Mouse (Mus musculus) embryonic facial prominence, embryonic 11.5 days (tissue): Measurements from ENCODE around the gene Rufy3. TPM values are rescaled to one million over a fixed set of nuclear protein-coding genes. Genes with fewer than 3 reads are reported as not detected.

ENCODE experiments used
- ATAC-seq: fragments of 200-750 bp; cut with Nextera tagmentation; replicated peaks from 2 replicates; pipeline ENCODE4 v1.8.0; 2017; ENCODE audit warnings: low read depth; ENCODE audit not compliant: insufficient number of reproducible peaks, low FRiP score, low TSS enrichment
- DNase-seq: peaks from one replicate; pipeline ENCODE4 v3.0.0-alpha.2; 2015; ENCODE audit warnings: low spot score
- H3K27ac ChIP-seq: fragments of 300-500 bp; sonication (generic); replicated peaks from 2 replicates; pipeline ENCODE4 v1.5.1; 2014; ENCODE audit warnings: mild to moderate bottlenecking, low read depth, low read length, control low read depth
- H3K27me3 ChIP-seq: fragments of 300-500 bp; sonication (generic); 2 replicates; pipeline ENCODE4 v1.6.1; 2014; ENCODE audit warnings: mild to moderate bottlenecking, low read length, moderate library complexity, mixed read lengths; ENCODE audit not compliant: control insufficient read depth, insufficient read depth
- H3K36me3 ChIP-seq: fragments of 300-500 bp; sonication (generic); replicated peaks from 2 replicates; pipeline ENCODE4 v1.6.1; 2014; ENCODE audit warnings: low read depth, mild to moderate bottlenecking, low read length, moderate library complexity, mixed read lengths; ENCODE audit not compliant: control insufficient read depth, insufficient read depth
- H3K4me1 ChIP-seq: fragments of 300-500 bp; sonication (generic); 2 replicates; pipeline ENCODE4 v1.6.1; 2014; ENCODE audit warnings: low read length, mixed read lengths; ENCODE audit not compliant: control insufficient read depth, insufficient read depth
- H3K4me2 ChIP-seq: fragments of 300-500 bp; sonication (generic); 2 replicates; pipeline ENCODE4 v1.6.1; 2014; ENCODE audit warnings: low read depth, mild to moderate bottlenecking, control low read depth, low read length, moderate library complexity
- H3K4me3 ChIP-seq: fragments of 300-500 bp; sonication (generic); 2 replicates; pipeline ENCODE4 v1.5.1; 2014; ENCODE audit warnings: low read depth, low read length, control low read depth
- H3K9ac ChIP-seq: fragments of 300-500 bp; sonication (generic); replicated peaks from 2 replicates; pipeline ENCODE4 v1.6.1; 2014; ENCODE audit warnings: mild to moderate bottlenecking, control low read depth, low read length
- H3K9me3 ChIP-seq: fragments of 300-500 bp; sonication (generic); replicated peaks from 2 replicates; pipeline ENCODE4 v1.6.1; 2016; ENCODE audit warnings: mild to moderate bottlenecking, low read length, inconsistent platforms, mixed read lengths; ENCODE audit not compliant: control insufficient read depth
- WGBS: fragments of 180-500 bp; shearing (Covaris S2); extraction: QIAGEN DNeasy Blood & Tissue Kit; methylation state at CpG from one replicate; pipeline ENCODE4 v1.1.7; 2014; 5-methylcytosine and 5-hydroxymethylcytosine counted together
- polyA plus RNA-seq: library from polyadenylated mRNA; unstranded; fragments of >200 nt; fragmentation: Nextera tagmentation; extraction: Ambion mirVana; gene quantifications from 2 replicates; pipeline ENCODE4 v1.2.1, GENCODE M21; 2014

The Rufy3 gene
- polyA plus RNA-seq, 1 experiment from 2014 or later: 34.1 TPM

GRCm38 (mm10) chr5:88627545-88627944, 62.7 kb downstream of the Rufy3 start:
- 85% methylated on average over 4 of the region's 4 CpGs for WGBS
- no peaks in the 10 kb centered on the region for H3K9me3 ChIP-seq
- no peaks in the 10 kb centered on the region for H3K27me3 ChIP-seq
- H3K4me1 ChIP-seq: no peaks in the 10 kb centered on the region
- H3K4me2 ChIP-seq: no peak overlapping the region
- no peak overlapping the region for H3K4me3 ChIP-seq
- H3K36me3 ChIP-seq: no peaks in the 10 kb centered on the region; the same call in 1 of the 2 replicates
- ATAC-seq (no peak), DNase-seq (no peak)
- no peak overlapping the region for H3K27ac ChIP-seq
- H3K9ac ChIP-seq: no peak overlapping the region

- Histone ChIP-seq H3K27ac (no peak overlapping the region), H3K4me1 (no peaks in the 10 kb centered on the region), H3K27me3 (no peaks in the 10 kb centered on the region), H3K9me3 (no peaks in the 10 kb centered on the region), H3K9ac (no peak overlapping the region), H3K4me3 (no peak overlapping the region), H3K36me3 (no peaks in the 10 kb centered on the region; the same call in 1 of the 2 replicates), H3K4me2 (no peak overlapping the region)
- no peak for ATAC-seq
- no peak for DNase-seq
- WGBS: 77% methylated on average over 11 of the region's 11 CpGs
Measured at GRCm38 (mm10) chr5:88629125-88629524, 64.3 kb downstream of the Rufy3 start.

- no peak overlapping the region for H3K9ac ChIP-seq
- no peak overlapping the region for H3K4me3 ChIP-seq
- no peak overlapping the region for H3K4me2 ChIP-seq
- H3K4me1 ChIP-seq: no peaks in the 10 kb centered on the region
- H3K9me3 ChIP-seq: no peaks in the 10 kb centered on the region
- no peak overlapping the region for H3K27ac ChIP-seq
- no peaks in the 10 kb centered on the region for H3K27me3 ChIP-seq
- DNase-seq (no peak), ATAC-seq (no peak)
- H3K36me3 ChIP-seq: no peaks in the 10 kb centered on the region; the same call in 1 of the 2 replicates
- 87% methylated on average over 8 of the region's 8 CpGs for WGBS
Measured at GRCm38 (mm10) chr5:88629987-88630386, 65.1 kb downstream of the Rufy3 start.

- Histone ChIP-seq H3K27me3 (no peaks in the 10 kb centered on the region), H3K27ac (no peak overlapping the region), H3K9me3 (no peaks in the 10 kb centered on the region), H3K4me1 (no peaks in the 10 kb centered on the region), H3K4me3 (no peak overlapping the region), H3K9ac (no peak overlapping the region), H3K4me2 (no peak overlapping the region), H3K36me3 (no peaks in the 10 kb centered on the region; the same call in 1 of the 2 replicates)
- 72% methylated on average over 3 of the region's 3 CpGs for WGBS
- DNase-seq (no peak), ATAC-seq (no peak)
Measured at GRCm38 (mm10) chr5:88630883-88631282, 66.0 kb downstream of the Rufy3 start.

- no peak overlapping the region for H3K4me2 ChIP-seq
- no peak overlapping the region for H3K4me3 ChIP-seq
- DNase-seq (no peak), ATAC-seq (no peak)
- no peaks in the 10 kb centered on the region for H3K4me1 ChIP-seq
- no peak overlapping the region for H3K27ac ChIP-seq
- H3K36me3 ChIP-seq: no peaks in the 10 kb centered on the region; the same call in 1 of the 2 replicates
- H3K27me3 ChIP-seq: no peaks in the 10 kb centered on the region
- no peak overlapping the region for H3K9ac ChIP-seq
- no peaks in the 10 kb centered on the region for H3K9me3 ChIP-seq
- 86% methylated on average over 5 of the region's 5 CpGs for WGBS
Measured at GRCm38 (mm10) chr5:88631545-88631944, 66.7 kb downstream of the Rufy3 start.

- Histone ChIP-seq H3K4me1 (no peaks in the 10 kb centered on the region), H3K9ac (no peak overlapping the region), H3K27ac (no peak overlapping the region), H3K4me3 (no peak overlapping the region), H3K9me3 (no peaks in the 10 kb centered on the region), H3K27me3 (no peaks in the 10 kb centered on the region), H3K4me2 (no peak overlapping the region), H3K36me3 (peaks cover under 1% of the 10 kb centered on the region)
- WGBS: 69% methylated on average over 9 of the region's 9 CpGs
- DNase-seq (no peak), ATAC-seq (no peak)
Measured at GRCm38 (mm10) chr5:88632463-88632862, 67.6 kb downstream of the Rufy3 start.

- H3K4me2 ChIP-seq: no peak overlapping the region
- H3K27ac ChIP-seq: no peak overlapping the region
- no peaks in the 10 kb centered on the region for H3K27me3 ChIP-seq
- peaks cover 3% of the 10 kb centered on the region for H3K36me3 ChIP-seq
- DNase-seq (no peak), ATAC-seq (no peak)
- H3K9me3 ChIP-seq: no peaks in the 10 kb centered on the region
- no peak overlapping the region for H3K9ac ChIP-seq
- no peak overlapping the region for H3K4me3 ChIP-seq
- 83% methylated on average over 5 of the region's 5 CpGs for WGBS
- no peaks in the 10 kb centered on the region for H3K4me1 ChIP-seq
Measured at GRCm38 (mm10) chr5:88634076-88634475, 69.2 kb downstream of the Rufy3 start.

GRCm38 (mm10) chr5:88642786-88643185, 77.9 kb downstream of the Rufy3 start:
- peaks cover 3% of the 10 kb centered on the region; the same call in 1 of the 2 replicates for H3K36me3 ChIP-seq
- no peak for ATAC-seq

More at GRCm38 (mm10) chr5:88642786-88643185, 77.9 kb downstream of the Rufy3 start:
- no peaks in the 10 kb centered on the region for H3K27me3 ChIP-seq
- H3K9me3 ChIP-seq: no peaks in the 10 kb centered on the region
- WGBS: 88% methylated on average over 9 of the region's 9 CpGs
- no peak for DNase-seq
- no peak overlapping the region for H3K4me3 ChIP-seq
- no peak overlapping the region for H3K9ac ChIP-seq
- H3K4me2 ChIP-seq: no peak overlapping the region
- H3K4me1 ChIP-seq: no peaks in the 10 kb centered on the region
- no peak overlapping the region for H3K27ac ChIP-seq
